Mouse (Mus musculus): Measurements from ENCODE around the gene Gcgr. TPM values are rescaled to one million over a fixed set of nuclear protein-coding genes. Genes with fewer than 3 reads are reported as not detected.
"Not testable (repeated sequence)": the region's sequence is repeated elsewhere in the genome, so short reads cannot be mapped to it uniquely, and the experiment has no call there.

Gcgr gene
- total RNA-seq, 1 experiment from 2014 or later: not detected

GRCm38 (mm10) chr11:120500357-120500756, 30.1 kb upstream of the Gcgr start:
- ATAC-seq (replicated peaks in 1 of 2; ENCODE audit: insufficient read depth in 1 of 2, low FRiP score in 2 of 2, low TSS enrichment in 1 of 2, low read depth in 1 of 2, poor library complexity in 2 of 2, severe bottlenecking in 2 of 2): no peak

- no peak for ATAC-seq (replicated peaks in 1 of 2; ENCODE audit: insufficient read depth in 1 of 2, low FRiP score in 2 of 2, low TSS enrichment in 1 of 2, low read depth in 1 of 2, poor library complexity in 2 of 2, severe bottlenecking in 2 of 2)
Measured at GRCm38 (mm10) chr11:120501018-120501417, 29.5 kb upstream of the Gcgr start.

GRCm38 (mm10) chr11:120501701-120502100, 28.8 kb upstream of the Gcgr start:
- no peak for ATAC-seq (replicated peaks in 1 of 2; ENCODE audit: insufficient read depth in 1 of 2, low FRiP score in 2 of 2, low TSS enrichment in 1 of 2, low read depth in 1 of 2, poor library complexity in 2 of 2, severe bottlenecking in 2 of 2)

- no peak for ATAC-seq (replicated peaks in 1 of 2; ENCODE audit: insufficient read depth in 1 of 2, low FRiP score in 2 of 2, low TSS enrichment in 1 of 2, low read depth in 1 of 2, poor library complexity in 2 of 2, severe bottlenecking in 2 of 2)
Measured at GRCm38 (mm10) chr11:120505661-120506060, 24.8 kb upstream of the Gcgr start.

GRCm38 (mm10) chr11:120506899-120507298, 23.6 kb upstream of the Gcgr start:
- peak; percentile 58 to 61; a peak in 2 of 4 replicates for ATAC-seq (replicated peaks in 1 of 2; ENCODE audit: insufficient read depth in 1 of 2, low FRiP score in 2 of 2, low TSS enrichment in 1 of 2, low read depth in 1 of 2, poor library complexity in 2 of 2, severe bottlenecking in 2 of 2)

- no peak for ATAC-seq (replicated peaks in 1 of 2; ENCODE audit: insufficient read depth in 1 of 2, low FRiP score in 2 of 2, low TSS enrichment in 1 of 2, low read depth in 1 of 2, poor library complexity in 2 of 2, severe bottlenecking in 2 of 2)
Measured at GRCm38 (mm10) chr11:120507611-120508289, 22.7 kb upstream of the Gcgr start.

GRCm38 (mm10) chr11:120508290-120508870, 22.1 kb upstream of the Gcgr start:
- ATAC-seq (replicated peaks in 1 of 2; ENCODE audit: insufficient read depth in 1 of 2, low FRiP score in 2 of 2, low TSS enrichment in 1 of 2, low read depth in 1 of 2, poor library complexity in 2 of 2, severe bottlenecking in 2 of 2): no peak

- ATAC-seq (replicated peaks in 1 of 2; ENCODE audit: insufficient read depth in 1 of 2, low FRiP score in 2 of 2, low TSS enrichment in 1 of 2, low read depth in 1 of 2, poor library complexity in 2 of 2, severe bottlenecking in 2 of 2): no peak
Measured at GRCm38 (mm10) chr11:120509940-120510339, 20.6 kb upstream of the Gcgr start.

GRCm38 (mm10) chr11:120510375-120511030, 20.0 kb upstream of the Gcgr start:
- peak; percentile 56 to 75; a peak in 3 of 4 replicates for ATAC-seq (replicated peaks in 1 of 2; ENCODE audit: insufficient read depth in 1 of 2, low FRiP score in 2 of 2, low TSS enrichment in 1 of 2, low read depth in 1 of 2, poor library complexity in 2 of 2, severe bottlenecking in 2 of 2)

- ATAC-seq (replicated peaks in 1 of 2; ENCODE audit: insufficient read depth in 1 of 2, low FRiP score in 2 of 2, low TSS enrichment in 1 of 2, low read depth in 1 of 2, poor library complexity in 2 of 2, severe bottlenecking in 2 of 2): no peak
Measured at GRCm38 (mm10) chr11:120512790-120513453, 17.6 kb upstream of the Gcgr start.

GRCm38 (mm10) chr11:120514262-120514661, 16.2 kb upstream of the Gcgr start:
- ATAC-seq (replicated peaks in 1 of 2; ENCODE audit: insufficient read depth in 1 of 2, low FRiP score in 2 of 2, low TSS enrichment in 1 of 2, low read depth in 1 of 2, poor library complexity in 2 of 2, severe bottlenecking in 2 of 2): not testable (repeated sequence)

GRCm38 (mm10) chr11:120515611-120516010, 14.9 kb upstream of the Gcgr start:
- peak; percentile 80 to 84 for ATAC-seq (replicated peaks in 1 of 2; ENCODE audit: insufficient read depth in 1 of 2, low FRiP score in 2 of 2, low TSS enrichment in 1 of 2, low read depth in 1 of 2, poor library complexity in 2 of 2, severe bottlenecking in 2 of 2)

- ATAC-seq (replicated peaks in 1 of 2; ENCODE audit: insufficient read depth in 1 of 2, low FRiP score in 2 of 2, low TSS enrichment in 1 of 2, low read depth in 1 of 2, poor library complexity in 2 of 2, severe bottlenecking in 2 of 2): no peak
Measured at GRCm38 (mm10) chr11:120517147-120517546, 13.4 kb upstream of the Gcgr start.

GRCm38 (mm10) chr11:120518027-120518426, 12.5 kb upstream of the Gcgr start:
- ATAC-seq (replicated peaks in 1 of 2; ENCODE audit: insufficient read depth in 1 of 2, low FRiP score in 2 of 2, low TSS enrichment in 1 of 2, low read depth in 1 of 2, poor library complexity in 2 of 2, severe bottlenecking in 2 of 2): peak; percentile 20 to 50; a peak in 1 of 4 replicates

GRCm38 (mm10) chr11:120518558-120518957, 11.9 kb upstream of the Gcgr start:
- no peak for ATAC-seq (replicated peaks in 1 of 2; ENCODE audit: insufficient read depth in 1 of 2, low FRiP score in 2 of 2, low TSS enrichment in 1 of 2, low read depth in 1 of 2, poor library complexity in 2 of 2, severe bottlenecking in 2 of 2)

- peak in 1 of 2 experiments; percentile 40; a peak in 1 of 4 replicates for ATAC-seq (replicated peaks in 1 of 2; ENCODE audit: insufficient read depth in 1 of 2, low FRiP score in 2 of 2, low TSS enrichment in 1 of 2, low read depth in 1 of 2, poor library complexity in 2 of 2, severe bottlenecking in 2 of 2)
Measured at GRCm38 (mm10) chr11:120519738-120520137, 10.8 kb upstream of the Gcgr start.

- no peak for ATAC-seq (replicated peaks in 1 of 2; ENCODE audit: insufficient read depth in 1 of 2, low FRiP score in 2 of 2, low TSS enrichment in 1 of 2, low read depth in 1 of 2, poor library complexity in 2 of 2, severe bottlenecking in 2 of 2)
Measured at GRCm38 (mm10) chr11:120520498-120520897, 10.0 kb upstream of the Gcgr start.

GRCm38 (mm10) chr11:120520967-120521540, 9.4 kb upstream of the Gcgr start:
- no peak for ATAC-seq (replicated peaks in 1 of 2; ENCODE audit: insufficient read depth in 1 of 2, low FRiP score in 2 of 2, low TSS enrichment in 1 of 2, low read depth in 1 of 2, poor library complexity in 2 of 2, severe bottlenecking in 2 of 2)
